Mouse (Mus musculus) lung, embryonic 16.5 days (tissue): ENCODE measurements around the gene Map1s. TPM values are rescaled to one million over a fixed set of nuclear protein-coding genes. Genes with fewer than 3 reads are reported as not detected.
A peak's percentile ranks its signal among the peaks of the same experiment; 100 is the strongest.

ENCODE experiments used
- ATAC-seq: fragments of 200-750 bp; cut with Nextera tagmentation; 2 replicates; pipeline ENCODE4 v1.8.0; 2017; ENCODE audit warnings: low read depth, mild to moderate bottlenecking, moderate library complexity
- H3K27ac ChIP-seq: fragments of 300-500 bp; sonication (generic); 2 replicates; pipeline ENCODE4 v1.5.1; 2014; ENCODE audit warnings: mild to moderate bottlenecking, control low read depth, low read length
- H3K27me3 ChIP-seq: fragments of 300-500 bp; sonication (generic); 2 replicates; pipeline ENCODE4 v1.6.1; 2014; ENCODE audit warnings: low read depth, low read length, mixed read lengths; ENCODE audit not compliant: control insufficient read depth, insufficient read depth
- H3K36me3 ChIP-seq: fragments of 300-500 bp; sonication (generic); 2 replicates; pipeline ENCODE4 v1.6.1; 2014; ENCODE audit warnings: low read length; ENCODE audit not compliant: control insufficient read depth, insufficient read depth
- H3K4me1 ChIP-seq: fragments of 300-500 bp; sonication (generic); replicated peaks from 2 replicates; pipeline ENCODE4 v1.6.1; 2014; ENCODE audit warnings: low read length, mixed read lengths; ENCODE audit not compliant: control insufficient read depth, insufficient read depth
- H3K4me2 ChIP-seq: fragments of 300-500 bp; sonication (generic); 2 replicates; pipeline ENCODE4 v1.6.1; 2014; ENCODE audit warnings: low read depth, low read length, control low read depth
- H3K4me3 ChIP-seq: fragments of 300-500 bp; sonication (generic); 2 replicates; pipeline ENCODE4 v1.5.1; 2014; ENCODE audit warnings: mild to moderate bottlenecking, low read length, control low read depth
- H3K9ac ChIP-seq: fragments of 300-500 bp; sonication (generic); 2 replicates; pipeline ENCODE4 v1.6.1; 2014; ENCODE audit warnings: low read length, control low read depth
- H3K9me3 ChIP-seq: fragments of 300-500 bp; sonication (generic); 2 replicates; pipeline ENCODE4 v1.6.1; 2016; ENCODE audit warnings: low read length; ENCODE audit not compliant: control insufficient read depth
- WGBS: fragments of 180-500 bp; shearing (Covaris S2); extraction: QIAGEN DNeasy Blood & Tissue Kit; methylation state at CpG from one replicate; pipeline ENCODE4 v1.1.7; 2014; 5-methylcytosine and 5-hydroxymethylcytosine counted together
- polyA plus RNA-seq: library from polyadenylated mRNA; unstranded; fragments of >200 nt; fragmentation: Nextera tagmentation; extraction: Ambion mirVana; gene quantifications from 2 replicates; pipeline ENCODE4 v1.2.1, GENCODE M21; 2015

Map1s gene
- polyA plus RNA-seq, 1 experiment from 2014 or later = 49.2 TPM

DNA sequence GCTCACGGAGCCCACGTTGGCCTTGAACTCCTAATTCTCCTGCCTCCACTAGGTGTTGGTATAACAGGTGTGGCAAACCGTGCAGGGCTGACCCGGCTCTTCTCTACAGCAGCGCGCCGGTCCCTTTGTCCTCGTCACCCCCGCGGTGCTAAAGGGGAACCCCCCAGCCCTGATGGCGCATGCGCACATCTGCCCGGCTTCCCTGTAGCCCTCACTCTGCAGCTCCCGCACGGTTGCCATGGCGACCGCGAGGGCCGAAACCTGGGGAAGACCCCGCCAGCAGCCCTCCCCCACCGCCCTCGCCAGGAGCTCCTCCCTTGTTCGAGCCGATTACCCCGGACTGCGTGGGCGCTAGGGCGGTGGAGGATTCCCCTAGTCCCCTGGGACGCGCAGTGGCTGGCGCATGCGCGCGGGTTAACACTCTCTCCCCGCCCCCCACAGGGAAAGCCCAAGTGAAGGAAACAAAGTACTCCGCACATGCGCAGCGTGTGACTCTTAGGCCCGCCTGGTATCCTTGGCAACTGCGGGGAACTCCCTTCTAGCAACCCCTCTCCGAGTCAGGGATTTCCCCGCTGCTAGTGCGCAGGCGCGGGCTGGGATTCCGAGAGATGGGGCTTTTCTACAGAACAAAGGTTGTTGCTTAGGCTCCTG lies 40.3 kb upstream of the Map1s start:
- Histone ChIP-seq H3K36me3 (no peaks in the 10 kb centered on the region; the same call in 1 of the 2 replicates), H3K27ac (peak overlapping the region; percentile 85), H3K4me3 (peak overlapping the region; percentile 69), H3K4me2 (peak overlapping the region; percentile 64), H3K27me3 (peaks cover 29% of the 10 kb centered on the region), H3K9ac (peak overlapping the region; percentile 78), H3K9me3 (no peaks in the 10 kb centered on the region), H3K4me1 (peaks cover 29% of the 10 kb centered on the region)
- peak; percentile 92 for ATAC-seq
- under 1% methylated on average over 46 of the region's 46 CpGs for WGBS

GRCm38 (mm10) chr8:70866001-70866520 lies 39.7 kb upstream of the Map1s start:
- Histone ChIP-seq H3K9ac (peak overlapping the region; percentile 48), H3K36me3 (no peaks in the 10 kb centered on the region; the same call in 1 of the 2 replicates), H3K4me1 (peaks cover 29% of the 10 kb centered on the region), H3K27me3 (peaks cover 29% of the 10 kb centered on the region), H3K4me3 (peak overlapping the region; percentile 69), H3K9me3 (no peaks in the 10 kb centered on the region), H3K4me2 (peak overlapping the region; percentile 64), H3K27ac (peak overlapping the region; percentile 8; the same call in 1 of the 2 replicates)
- peak; percentile 6 for ATAC-seq
- 7% methylated on average over 12 of the region's 12 CpGs for WGBS

DNA sequence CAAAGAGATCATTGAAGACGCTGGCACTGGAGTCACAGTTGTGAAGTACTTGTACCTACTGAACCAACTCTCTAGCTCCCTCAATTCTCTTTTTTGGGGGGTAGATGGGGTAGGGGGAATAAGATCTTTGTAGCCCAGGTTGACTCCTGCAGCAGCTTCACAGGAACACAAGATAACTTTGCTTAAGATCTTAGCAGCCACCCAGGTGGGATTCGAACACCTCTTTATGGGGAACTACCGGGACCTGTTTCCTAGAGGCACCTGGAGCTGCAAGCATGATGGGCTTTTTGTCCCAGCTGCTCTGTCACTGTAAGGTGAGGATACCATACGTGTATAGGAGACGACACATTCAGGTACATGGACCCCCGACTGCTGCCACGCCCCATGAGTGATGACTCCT lies 39.2 kb upstream of the Map1s start:
- no peak overlapping the region for H3K4me2 ChIP-seq
- H3K36me3 ChIP-seq = no peaks in the 10 kb centered on the region; the same call in 1 of the 2 replicates
- WGBS = 77% methylated on average over 7 of the region's 7 CpGs
- H3K9ac ChIP-seq = no peak overlapping the region; the same call in 1 of the 2 replicates
- no peaks in the 10 kb centered on the region for H3K9me3 ChIP-seq
- H3K27me3 ChIP-seq = peaks cover 25% of the 10 kb centered on the region
- no peak overlapping the region for H3K27ac ChIP-seq
- H3K4me1 ChIP-seq = peaks cover 29% of the 10 kb centered on the region
- no peak overlapping the region for H3K4me3 ChIP-seq
- ATAC-seq = no peak

DNA sequence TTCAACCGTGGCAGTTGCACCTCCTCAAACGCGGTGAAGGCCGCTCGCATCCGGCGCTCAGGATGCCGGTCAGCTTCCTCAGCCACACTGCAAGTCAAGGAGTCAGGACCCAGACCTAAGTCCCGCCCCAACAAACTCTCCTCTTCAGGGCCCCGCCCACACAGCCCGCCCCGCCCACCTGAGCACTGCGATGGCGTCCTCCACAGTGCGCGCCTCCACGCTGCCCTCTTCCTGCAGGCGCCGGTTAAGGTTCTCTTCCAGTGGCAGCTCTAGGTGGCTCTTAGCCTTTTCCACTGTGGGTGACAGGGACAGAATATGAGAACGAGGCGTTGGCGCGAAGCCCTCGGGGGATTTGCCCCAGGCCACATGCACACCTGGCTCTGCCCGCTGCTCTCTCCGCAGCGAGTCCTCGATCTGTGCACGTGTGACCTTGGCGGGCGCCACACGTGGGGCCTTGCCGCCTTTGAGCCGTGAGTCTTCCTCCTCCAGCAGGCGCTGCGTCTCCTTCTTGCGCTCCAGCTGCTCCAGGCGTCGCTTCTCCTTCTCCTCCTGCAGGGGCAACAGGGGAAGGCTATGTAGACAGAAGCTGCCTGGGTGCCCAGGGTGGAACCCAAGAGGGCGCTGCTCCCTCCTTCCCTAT lies 37.1 kb upstream of the Map1s start:
- 21% methylated on average over 40 of the region's 40 CpGs for WGBS
- Histone ChIP-seq H3K27me3 (peaks cover 4% of the 10 kb centered on the region), H3K9me3 (no peaks in the 10 kb centered on the region), H3K4me1 (peaks cover 20% of the 10 kb centered on the region), H3K27ac (no peak overlapping the region), H3K4me2 (peak overlapping the region; percentile 21), H3K4me3 (0 out of 2 replicates have a peak overlapping the region, but pooled peaks have one; percentile 5), H3K36me3 (no peaks in the 10 kb centered on the region; the same call in 1 of the 2 replicates), H3K9ac (no peak overlapping the region)
- ATAC-seq = no peak

DNA sequence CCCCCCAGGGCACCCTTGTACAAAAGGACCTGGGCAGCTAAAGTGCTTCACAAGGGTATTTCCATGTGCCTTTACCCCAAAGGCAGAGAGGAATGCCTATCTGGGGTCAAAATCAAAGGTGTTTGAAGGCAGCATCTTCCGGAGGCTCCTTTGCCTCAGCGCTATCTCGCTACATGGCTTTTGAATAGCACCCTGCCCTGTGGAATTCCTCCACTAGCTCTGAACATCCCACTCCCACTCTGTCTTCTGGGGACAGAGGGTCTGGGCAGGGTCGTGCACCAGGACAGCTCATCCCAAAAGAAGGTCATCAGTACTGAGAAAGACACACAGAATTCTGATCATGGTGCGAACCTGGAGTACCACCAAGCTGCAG lies 36.5 kb upstream of the Map1s start:
- H3K4me3 ChIP-seq = no peak overlapping the region
- H3K36me3 ChIP-seq = no peaks in the 10 kb centered on the region; the same call in 1 of the 2 replicates
- no peak overlapping the region for H3K9ac ChIP-seq
- 45% methylated on average over 5 of the region's 5 CpGs for WGBS
- ATAC-seq = no peak
- H3K4me1 ChIP-seq = peaks cover 19% of the 10 kb centered on the region
- no peaks in the 10 kb centered on the region for H3K9me3 ChIP-seq
- H3K4me2 ChIP-seq = no peak overlapping the region; the same call in 1 of the 2 replicates
- H3K27ac ChIP-seq = no peak overlapping the region
- H3K27me3 ChIP-seq = peaks cover 4% of the 10 kb centered on the region

GRCm38 (mm10) chr8:70869601-70870041 lies 36.1 kb upstream of the Map1s start:
- Histone ChIP-seq H3K27ac (no peak overlapping the region), H3K4me2 (no peak overlapping the region), H3K4me1 (peaks cover 14% of the 10 kb centered on the region), H3K27me3 (peaks cover under 1% of the 10 kb centered on the region; the same call in 1 of the 2 replicates), H3K9me3 (no peaks in the 10 kb centered on the region), H3K9ac (no peak overlapping the region), H3K36me3 (no peaks in the 10 kb centered on the region; the same call in 1 of the 2 replicates), H3K4me3 (no peak overlapping the region)
- WGBS = 43% methylated on average over 16 of the region's 16 CpGs
- ATAC-seq = 0 out of 2 replicates have a peak, but pooled peaks have one; percentile 11

GRCm38 (mm10) chr8:70871195-70871807 lies 34.4 kb upstream of the Map1s start:
- no peak overlapping the region for H3K4me2 ChIP-seq
- H3K27ac ChIP-seq = no peak overlapping the region
- ATAC-seq = no peak
- 71% methylated on average over 5 of the region's 5 CpGs for WGBS
- H3K9ac ChIP-seq = no peak overlapping the region
- H3K36me3 ChIP-seq = no peaks in the 10 kb centered on the region; the same call in 1 of the 2 replicates
- H3K27me3 ChIP-seq = no peaks in the 10 kb centered on the region
- H3K9me3 ChIP-seq = no peaks in the 10 kb centered on the region
- H3K4me1 ChIP-seq = peaks cover 7% of the 10 kb centered on the region
- H3K4me3 ChIP-seq = no peak overlapping the region

- Histone ChIP-seq H3K4me1 (peaks cover 7% of the 10 kb centered on the region), H3K9me3 (no peaks in the 10 kb centered on the region), H3K9ac (peak overlapping the region; percentile 74), H3K4me3 (peak overlapping the region; percentile 68), H3K4me2 (peak overlapping the region; percentile 89), H3K36me3 (no peaks in the 10 kb centered on the region; the same call in 1 of the 2 replicates), H3K27ac (peak overlapping the region; percentile 76), H3K27me3 (no peaks in the 10 kb centered on the region)
- WGBS = 2% methylated on average over 31 of the region's 31 CpGs
- no peak for ATAC-seq
These were observed 32.9 kb upstream of the Map1s start for GRCm38 (mm10) chr8:70872643-70873363.
